Mouse (Mus musculus) layer of hippocampus, postnatal 25 days (tissue): ENCODE results near the gene Sez6l. TPM values are rescaled to one million over a fixed set of nuclear protein-coding genes. Genes with fewer than 3 reads are reported as not detected.

Experiments
- DNase-seq, 2 experiments: peaks; one replicate each; pipeline ENCODE4 v3.0.0; 2022; ENCODE audit warnings: mixed read lengths in 2 of 2, low spot score in 1 of 2; ENCODE audit errors: extremely low spot score in 1 of 2
- total RNA-seq, 2 experiments: library from RNA; stranded (reverse); gene quantifications; 2 replicates each; pipeline ENCODE4 v1.2.3; 2021

Gene Sez6l
- total RNA-seq, 2 experiments from 2014 or later, result 208 to 235 TPM

GRCm38 (mm10) chr5:112394415-112394763 lies 182.6 kb downstream of the Sez6l start:
- no peak for DNase-seq

DNA sequence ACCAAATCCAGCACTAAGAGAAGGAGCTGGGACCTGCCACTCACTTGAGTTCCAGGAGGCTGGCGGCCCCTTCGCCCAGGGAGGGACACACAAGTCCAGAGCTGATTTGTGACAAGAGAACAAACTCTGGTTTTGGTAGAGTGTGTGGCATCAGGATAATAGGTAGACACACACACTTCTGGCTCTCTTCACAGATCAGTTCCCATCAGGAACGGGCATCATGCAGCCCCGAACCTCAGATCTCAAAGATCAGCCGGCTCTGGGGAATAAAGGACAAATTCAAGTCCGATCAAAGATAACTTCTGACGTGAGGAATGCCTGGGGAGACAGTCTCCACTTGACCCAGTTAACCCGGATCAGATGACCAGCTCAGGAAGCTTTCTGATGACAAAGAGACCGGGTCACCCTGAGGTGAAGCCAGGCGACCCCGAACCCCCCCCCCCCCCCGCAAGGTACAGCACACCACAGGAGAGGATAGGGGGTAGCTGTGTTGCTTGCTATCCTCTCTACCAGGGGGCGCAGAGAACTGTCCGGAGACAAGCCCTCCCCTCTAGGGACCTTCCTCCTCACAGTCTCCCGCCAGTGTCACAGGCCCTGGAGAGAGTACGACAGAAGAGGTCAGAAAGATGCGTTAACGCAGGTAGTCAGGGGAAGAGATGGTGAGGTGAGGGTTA lies 183.1 kb downstream of the Sez6l start:
- no peak for DNase-seq

DNA sequence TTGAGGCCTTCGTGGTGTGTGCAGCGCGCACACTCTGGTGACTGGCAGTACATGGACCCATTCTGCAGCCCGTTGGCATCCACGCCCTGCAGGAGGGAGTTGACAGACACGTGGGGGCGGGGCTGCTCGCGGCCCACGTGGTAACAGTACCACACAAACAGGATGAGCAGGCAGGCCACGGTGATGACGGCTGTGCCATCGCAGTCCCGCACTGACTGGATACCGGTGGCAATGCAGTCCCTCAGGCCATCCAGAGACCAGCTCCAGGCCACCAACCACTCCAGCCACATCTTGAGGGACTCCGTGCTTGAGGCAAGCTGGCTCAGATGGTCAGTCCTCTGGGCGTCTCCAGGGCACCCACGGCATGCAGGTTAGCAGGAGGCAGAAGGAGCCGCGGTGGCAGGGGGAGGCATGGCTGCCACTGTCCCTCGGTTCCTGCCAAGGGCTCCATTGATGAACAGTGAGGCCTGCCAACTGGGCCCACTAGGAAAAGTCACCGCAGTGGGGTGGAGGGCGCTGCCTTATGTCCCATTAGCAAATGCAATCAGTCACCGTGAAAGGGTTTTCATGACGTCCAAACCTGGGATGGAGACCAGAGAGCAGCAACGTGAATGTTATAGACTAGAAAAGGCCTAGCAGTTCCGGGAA lies 185.2 kb downstream of the Sez6l start:
- DNase-seq, result no peak

DNA sequence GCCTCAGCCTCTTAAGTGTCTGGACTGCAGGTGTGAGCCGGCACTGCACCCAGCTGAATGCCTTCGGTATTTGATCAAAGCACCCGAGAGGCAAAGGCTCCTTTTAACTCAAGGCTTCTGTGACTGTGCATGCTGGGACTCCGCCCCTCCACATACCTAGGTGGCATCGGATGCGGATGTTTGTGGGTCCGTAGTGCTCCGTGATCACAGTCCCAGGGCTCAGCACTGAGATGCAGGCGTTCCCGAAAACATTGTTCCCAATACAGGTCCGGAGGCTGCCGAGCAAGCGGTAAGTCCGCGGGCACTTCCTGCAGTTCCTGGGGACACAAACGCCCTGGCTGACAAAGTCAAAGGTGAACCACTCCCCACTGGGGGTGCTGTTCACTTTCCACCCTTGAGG lies 186.0 kb downstream of the Sez6l start:
- DNase-seq, result no peak

GRCm38 (mm10) chr5:112389352-112389751 lies 187.6 kb downstream of the Sez6l start:
- no peak for DNase-seq

- DNase-seq, result no peak
Measured at GRCm38 (mm10) chr5:112385973-112386372, 191.0 kb downstream of the Sez6l start.

- DNase-seq, result no peak
Measured at GRCm38 (mm10) chr5:112384805-112385472, 192.0 kb downstream of the Sez6l start.

GRCm38 (mm10) chr5:112382641-112383330 lies 194.2 kb downstream of the Sez6l start:
- no peak for DNase-seq

DNA sequence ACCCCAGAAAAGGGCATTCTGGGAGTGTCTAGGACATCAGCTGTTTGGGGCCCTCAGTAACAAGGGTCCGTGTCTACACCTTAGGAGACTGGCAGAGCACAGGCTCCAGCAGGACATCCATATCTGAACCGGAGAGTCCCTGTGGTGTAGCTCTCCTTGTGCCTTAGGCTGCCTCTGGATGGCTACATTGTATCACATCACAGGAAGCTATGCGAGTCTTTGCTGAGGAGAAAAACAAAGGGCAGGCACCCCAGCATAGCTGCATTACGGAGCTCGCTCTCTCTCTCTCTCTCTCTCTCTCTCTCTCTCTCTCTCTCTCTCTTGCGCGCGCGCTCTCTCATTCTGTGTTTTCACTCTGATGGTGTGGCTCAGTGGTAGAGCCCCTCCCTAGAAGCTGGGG lies 194.9 kb downstream of the Sez6l start:
- no peak for DNase-seq

GRCm38 (mm10) chr5:112381154-112381553 lies 195.8 kb downstream of the Sez6l start:
- no peak for DNase-seq

GRCm38 (mm10) chr5:112378716-112379115 lies 198.3 kb downstream of the Sez6l start:
- DNase-seq, result no peak

DNA sequence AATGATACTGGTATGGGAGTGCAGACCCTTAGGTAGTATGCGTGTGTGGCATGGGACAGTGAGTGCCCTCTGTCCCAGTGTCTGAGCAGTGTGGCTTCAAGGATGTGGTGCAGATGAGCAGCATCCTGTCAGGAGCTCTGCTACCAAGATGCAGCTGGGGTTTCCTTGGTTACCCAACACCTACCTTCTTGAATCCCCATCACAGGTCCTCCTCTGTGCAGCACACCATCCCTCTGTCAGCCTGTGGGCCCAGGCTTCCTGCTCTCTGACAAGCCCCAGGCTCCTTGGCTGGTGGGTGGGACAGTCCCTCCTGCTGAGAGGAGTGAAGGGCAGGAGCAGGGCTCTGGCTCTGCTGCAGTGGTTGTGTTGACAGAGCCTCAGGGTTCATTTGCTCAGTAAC lies 199.6 kb downstream of the Sez6l start:
- DNase-seq, result no peak

- DNase-seq, result no peak
Measured at GRCm38 (mm10) chr5:112376111-112376510, 200.9 kb downstream of the Sez6l start.

DNA sequence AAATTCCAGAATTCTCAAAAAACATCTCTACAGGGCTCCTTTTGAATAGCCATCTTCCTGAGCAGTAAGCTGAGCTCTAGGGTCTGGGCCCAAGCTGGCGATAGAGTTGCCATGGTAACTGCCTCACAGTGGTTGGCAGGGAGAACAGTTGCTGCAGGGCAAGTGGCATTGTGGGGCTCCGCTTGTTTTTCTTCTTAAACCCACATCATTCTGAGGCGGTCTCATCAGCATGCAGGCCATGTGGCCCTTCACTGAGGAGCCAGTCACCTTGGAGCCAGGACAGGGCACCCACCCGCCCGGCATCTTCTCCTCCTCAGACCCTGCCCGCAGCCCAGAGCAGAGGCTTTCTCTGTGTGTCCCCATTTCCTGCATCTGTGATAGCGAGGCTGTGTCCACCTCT lies 205.1 kb downstream of the Sez6l start:
- no peak for DNase-seq

GRCm38 (mm10) chr5:112370236-112370813 lies 206.7 kb downstream of the Sez6l start:
- DNase-seq, result no peak

DNA sequence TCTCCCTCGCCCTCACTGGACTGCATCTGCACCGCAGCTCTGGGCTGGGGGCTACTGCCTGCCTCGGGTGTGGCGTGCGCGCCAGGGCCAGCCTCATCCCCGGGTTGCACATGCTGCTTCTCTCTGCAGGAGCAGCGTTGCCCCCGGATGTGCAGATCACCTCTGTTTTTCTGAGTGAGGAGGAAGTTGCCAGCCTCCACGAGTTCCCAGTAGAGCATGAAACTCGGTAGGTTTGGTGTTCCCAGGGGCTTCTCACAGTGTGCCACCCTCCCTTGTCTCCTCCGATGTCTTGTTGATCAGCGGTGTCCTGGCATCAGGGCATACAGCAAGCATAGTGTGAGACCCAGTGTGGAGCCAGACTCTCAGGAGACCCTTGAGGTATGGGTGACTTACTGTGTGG lies 207.7 kb downstream of the Sez6l start:
- no peak for DNase-seq

Other genes starting within 250 kb of the Sez6l start
- gene Srrd, start 234.1 kb downstream of the Sez6l start, total RNA-seq, result 10 to 100 TPM; 22.6 to 25.9 TPM
- gene Hps4, start 234.1 kb downstream of the Sez6l start, total RNA-seq, result 10 to 100 TPM; 30.3 to 40.8 TPM
- not detected for gene Gm6583, start 221.2 kb downstream of the Sez6l start, total RNA-seq
- 100 to 1,000 TPM; 211 to 216 TPM for gene Asphd2, start 182.3 kb downstream of the Sez6l start, total RNA-seq
- gene Gm6588, start 127.8 kb downstream of the Sez6l start, total RNA-seq, result not detected